Mouse (Mus musculus): ENCODE data around the gene Nags.

Gene Nags

GRCm38 (mm10) chr11:102145471-102146001 is at the start of gene Nags:
Nags (plus strand) TSS chr11:102145513.
- no peak for DNase-seq (ENCODE audit: low spot score)

GRCm38 (mm10) chr11:102095676-102096075 is 49.6 kb upstream of the Nags start:
- no peak for DNase-seq (ENCODE audit: low spot score)

DNA sequence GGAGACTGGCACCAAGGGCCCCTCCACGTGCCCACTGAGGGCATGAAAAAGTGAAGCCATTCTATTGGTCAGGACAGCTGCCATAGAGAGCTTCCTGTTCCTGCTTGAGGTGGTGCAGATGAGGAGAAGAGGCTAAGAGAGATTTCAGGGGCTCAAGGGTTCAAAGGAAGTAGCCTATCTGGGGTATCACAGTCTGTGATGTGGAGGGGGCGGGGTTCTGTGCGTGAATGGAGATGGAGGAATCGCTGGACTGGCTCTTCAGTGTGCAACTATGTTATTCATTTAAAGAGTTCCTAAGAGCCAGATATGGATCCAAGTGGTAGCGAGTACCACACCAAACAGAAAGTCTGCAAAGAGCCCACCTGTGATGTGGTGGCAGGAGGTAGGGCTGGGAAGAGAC is 48.9 kb upstream of the Nags start:
- no peak for DNase-seq (ENCODE audit: low spot score)

DNA sequence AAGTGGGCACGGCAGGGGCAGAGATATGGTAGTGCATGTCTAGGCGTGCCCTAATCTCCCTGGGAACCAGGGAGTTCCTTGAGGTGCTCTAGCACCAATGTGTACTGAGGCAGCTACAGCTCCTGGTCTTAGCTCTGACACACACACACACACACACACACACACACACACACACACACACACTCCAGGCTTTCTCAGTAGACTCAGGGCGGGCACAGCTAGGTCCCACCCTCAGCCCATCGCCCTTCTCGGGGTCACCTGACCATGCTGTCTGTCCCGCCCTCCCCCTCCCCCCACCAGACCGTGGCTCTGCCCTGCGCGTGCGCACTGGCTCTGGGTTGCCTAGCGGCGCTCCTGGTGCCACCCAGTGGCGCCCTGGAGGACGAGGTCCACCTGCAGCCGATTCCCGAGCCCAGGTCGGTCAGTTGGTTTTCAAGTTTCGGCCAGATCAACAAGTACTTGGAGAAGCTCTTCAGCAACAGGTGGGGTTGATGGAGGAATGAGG is 48.4 kb upstream of the Nags start:
- DNase-seq (ENCODE audit: low spot score), result peak; percentile 75

DNA sequence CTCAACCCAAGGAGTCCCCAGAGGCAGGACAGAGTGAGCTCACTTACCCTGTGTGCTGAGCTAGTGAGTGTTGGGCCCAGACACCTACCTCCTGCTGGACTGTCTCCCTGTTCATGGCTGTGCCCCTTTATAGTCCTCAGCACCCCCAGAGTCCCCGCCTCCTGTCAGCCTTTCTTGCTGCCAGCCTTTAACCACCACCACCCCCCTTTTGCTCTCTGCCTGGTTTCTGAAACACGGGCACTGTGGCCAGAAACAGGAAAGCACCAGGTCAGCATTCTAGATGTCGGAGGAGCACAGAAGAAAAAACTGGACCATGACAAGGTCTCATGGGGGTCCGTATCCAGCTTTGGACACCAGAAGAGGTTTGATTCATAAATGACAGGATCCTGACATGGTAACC is 44.1 kb upstream of the Nags start, which contains the start of gene Ppy:
TSS of gene Ppy (minus strand) at position 101 of the 400 bp plus-strand sequence.
- DNase-seq (ENCODE audit: low spot score), result no peak

DNA sequence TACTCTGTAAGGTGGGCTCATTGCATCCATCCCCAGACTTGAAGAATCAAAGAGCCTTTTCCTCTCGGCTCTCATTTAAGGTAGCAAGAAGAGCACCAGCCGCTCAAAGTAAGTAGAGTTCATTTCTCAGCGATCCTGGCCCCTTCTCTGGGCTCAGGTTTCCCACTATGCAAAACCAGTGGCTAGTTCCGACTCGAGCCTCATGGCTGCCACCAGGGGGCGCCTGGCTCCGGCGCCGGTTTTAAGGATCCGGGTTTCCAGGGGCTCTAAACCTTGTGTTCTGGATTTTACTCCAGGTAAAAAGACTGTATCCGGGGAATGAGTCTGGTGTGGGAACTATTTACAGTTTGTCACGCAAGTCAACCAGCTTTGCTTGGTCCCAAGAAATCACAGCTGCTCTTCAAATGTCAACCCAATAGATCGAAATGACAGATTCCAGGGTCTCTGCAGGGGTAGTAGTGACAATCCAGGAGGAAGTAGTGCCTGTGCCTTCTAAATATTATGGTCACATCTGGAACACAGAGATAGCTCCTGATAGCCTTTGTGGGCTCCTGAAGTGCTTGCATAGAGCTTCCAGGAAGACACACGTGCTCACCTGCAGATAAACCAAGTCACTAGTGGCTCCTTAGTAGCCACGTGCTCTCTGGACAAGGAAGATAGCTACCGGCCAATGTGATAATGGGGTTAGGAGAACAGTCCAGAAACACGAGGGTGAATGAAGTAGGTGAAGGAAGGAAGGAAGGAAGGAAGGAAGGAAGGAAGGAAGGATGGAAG is 42.6 kb upstream of the Nags start:
- peak; percentile 74 for DNase-seq (ENCODE audit: low spot score)

- DNase-seq (ENCODE audit: low spot score), result no peak
Measured at GRCm38 (mm10) chr11:102106911-102107310, 38.4 kb upstream of the Nags start.

- DNase-seq (ENCODE audit: low spot score), result no peak
Measured at GRCm38 (mm10) chr11:102107732-102108131, 37.6 kb upstream of the Nags start, which contains the start of gene Pyy. Pyy (minus strand) TSS chr11:102107832.

DNA sequence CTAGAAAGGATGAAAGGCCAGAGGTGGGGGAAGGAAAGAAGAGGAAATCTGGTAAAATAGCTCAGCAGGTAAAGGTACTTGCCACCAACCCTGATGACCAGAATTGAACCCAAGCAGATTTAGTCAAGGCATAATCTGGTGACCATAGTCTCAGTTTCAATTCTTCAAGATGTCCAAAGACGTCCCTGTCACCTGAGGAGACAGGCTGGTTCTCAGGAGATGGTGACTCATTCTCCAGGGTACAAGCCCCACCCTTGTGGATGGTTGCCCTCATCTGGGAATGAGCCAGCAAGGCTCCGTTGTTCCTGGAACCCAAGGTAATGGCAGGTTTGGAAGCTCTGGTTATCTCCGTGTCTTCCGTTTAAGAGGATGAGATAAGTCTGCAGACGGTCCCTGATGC is 33.7 kb upstream of the Nags start:
- DNase-seq (ENCODE audit: low spot score), result no peak

DNA sequence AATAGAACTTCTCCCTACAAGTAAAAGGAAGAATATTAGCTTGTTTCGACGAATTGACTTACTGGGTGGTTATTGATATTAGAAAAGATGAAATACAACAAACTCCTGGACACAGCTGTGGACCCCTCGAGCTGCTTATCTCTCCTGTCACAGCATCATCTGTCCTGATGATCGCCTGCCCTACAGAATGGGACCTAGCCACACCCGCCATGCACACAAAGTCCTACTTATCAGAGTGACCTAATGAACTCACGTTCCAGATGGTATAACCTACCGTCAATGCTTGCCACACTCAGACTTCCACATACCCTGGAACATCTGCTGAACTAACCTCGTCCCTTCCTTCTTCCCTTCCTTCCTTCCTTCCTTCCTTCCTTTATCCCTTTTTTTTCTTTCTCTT is 29.1 kb upstream of the Nags start:
- DNase-seq (ENCODE audit: low spot score), result no peak

GRCm38 (mm10) chr11:102117386-102117785 is 27.9 kb upstream of the Nags start:
- DNase-seq (ENCODE audit: low spot score), result no peak

GRCm38 (mm10) chr11:102134516-102134915 is 10.8 kb upstream of the Nags start:
- no peak for DNase-seq (ENCODE audit: low spot score)

GRCm38 (mm10) chr11:102137625-102138446 is 7.5 kb upstream of the Nags start:
- DNase-seq (ENCODE audit: low spot score), result no peak

DNA sequence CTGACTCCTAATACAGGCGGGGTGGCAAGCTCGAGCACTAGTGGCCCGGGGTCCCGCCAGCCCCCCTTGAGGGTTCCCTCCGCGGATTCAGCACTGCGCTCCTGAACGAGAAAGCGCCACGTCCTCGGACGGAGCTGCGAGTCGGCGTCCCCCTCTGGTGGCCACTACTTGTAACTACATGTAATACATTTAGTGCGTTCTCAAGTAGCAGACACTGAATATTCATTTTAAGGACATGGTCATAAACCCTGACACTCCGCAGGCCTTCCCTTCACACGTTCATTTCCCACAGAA is 6.9 kb upstream of the Nags start:
- DNase-seq (ENCODE audit: low spot score), result peak; percentile 61

DNA sequence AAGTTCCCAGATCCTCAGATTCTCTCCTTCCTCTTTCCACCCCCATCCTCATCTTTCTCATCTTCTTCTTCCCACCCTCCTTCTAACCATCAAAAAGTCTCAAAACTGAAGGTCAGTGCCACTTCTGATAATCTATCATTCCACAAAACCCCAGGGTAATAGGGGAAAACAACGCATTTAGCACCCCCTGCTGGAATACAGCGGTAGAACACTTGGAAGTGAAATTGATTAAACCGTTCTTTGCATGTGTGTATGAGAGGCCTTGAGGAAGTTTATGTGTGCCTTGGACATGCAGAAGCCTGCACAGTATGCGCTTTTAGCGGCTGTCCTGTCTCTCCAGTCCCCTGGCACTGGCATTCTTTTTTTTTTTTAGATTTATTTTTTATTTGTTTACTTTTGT is 4.8 kb upstream of the Nags start:
- DNase-seq (ENCODE audit: low spot score), result peak; percentile 66

- no peak for DNase-seq (ENCODE audit: low spot score)
Measured at GRCm38 (mm10) chr11:102142355-102142754, 3.0 kb upstream of the Nags start.

DNA sequence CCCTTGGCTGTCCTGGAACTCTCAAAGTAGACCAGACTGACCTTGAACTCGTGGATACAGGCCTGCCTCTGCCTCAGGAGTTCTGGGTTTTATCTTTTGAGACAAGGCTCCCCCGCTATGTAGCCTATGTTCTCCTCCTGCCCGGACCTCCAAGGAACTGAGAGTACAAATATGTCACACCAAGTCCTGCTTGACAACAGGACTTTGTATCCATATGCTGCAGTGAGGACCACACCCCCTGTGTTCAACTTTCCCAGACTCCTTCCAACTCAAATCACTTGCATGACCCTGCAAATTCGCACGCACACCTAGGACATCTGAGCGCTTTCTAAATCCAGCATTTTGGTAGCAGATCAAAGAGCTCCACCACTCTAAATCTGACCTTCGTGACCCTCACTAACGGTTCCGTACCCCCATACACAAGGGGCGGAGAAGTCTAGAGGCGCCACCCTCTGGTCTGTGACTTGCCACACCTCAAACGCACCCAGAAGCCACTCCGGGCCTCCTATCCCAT is 299 bp upstream of the Nags start:
- DNase-seq (ENCODE audit: low spot score), result no peak

GRCm38 (mm10) chr11:102146005-102146404 is 692 bp downstream of the Nags start:
- no peak for DNase-seq (ENCODE audit: low spot score)

GRCm38 (mm10) chr11:102146531-102146930 is 1.2 kb downstream of the Nags start:
- DNase-seq (ENCODE audit: low spot score), result no peak

DNA sequence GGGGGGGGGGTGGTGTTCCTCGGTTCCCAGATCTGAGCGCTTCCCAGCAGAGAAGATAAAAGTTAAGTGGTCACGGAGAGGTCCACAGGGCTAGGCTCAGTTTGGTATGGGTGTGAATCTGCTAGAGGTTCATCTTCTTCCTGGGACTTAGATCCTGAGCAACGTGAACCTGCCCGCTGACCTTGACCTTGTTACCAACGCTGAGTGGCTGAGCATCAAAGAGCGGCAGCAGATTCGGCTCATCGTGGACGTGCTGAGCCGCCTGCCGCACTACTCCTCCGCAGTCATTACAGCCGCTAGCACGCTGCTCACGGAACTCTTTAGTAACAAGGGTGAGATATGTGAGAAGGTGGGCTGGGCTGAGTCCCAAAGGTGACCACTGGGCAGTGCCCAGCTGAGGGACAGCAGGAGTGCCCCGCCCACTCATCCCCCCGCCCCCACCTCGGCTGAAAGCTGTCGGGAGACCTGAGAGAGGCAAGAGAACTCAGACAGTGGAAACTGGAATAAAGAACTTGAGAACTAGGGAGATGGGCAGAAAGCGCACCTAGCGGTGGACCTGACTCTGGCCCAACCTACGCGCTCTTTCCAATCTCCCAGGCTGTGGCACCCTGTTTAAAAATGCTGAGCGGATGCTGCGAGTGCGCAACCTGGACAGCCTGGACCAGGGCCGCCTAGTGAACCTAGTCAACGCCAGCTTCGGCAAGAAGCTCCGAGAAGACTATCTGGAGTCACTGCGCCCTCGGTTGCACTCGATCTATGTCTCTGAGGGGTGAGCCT is 2.1 kb downstream of the Nags start:
- DNase-seq (ENCODE audit: low spot score), result no peak

DNA sequence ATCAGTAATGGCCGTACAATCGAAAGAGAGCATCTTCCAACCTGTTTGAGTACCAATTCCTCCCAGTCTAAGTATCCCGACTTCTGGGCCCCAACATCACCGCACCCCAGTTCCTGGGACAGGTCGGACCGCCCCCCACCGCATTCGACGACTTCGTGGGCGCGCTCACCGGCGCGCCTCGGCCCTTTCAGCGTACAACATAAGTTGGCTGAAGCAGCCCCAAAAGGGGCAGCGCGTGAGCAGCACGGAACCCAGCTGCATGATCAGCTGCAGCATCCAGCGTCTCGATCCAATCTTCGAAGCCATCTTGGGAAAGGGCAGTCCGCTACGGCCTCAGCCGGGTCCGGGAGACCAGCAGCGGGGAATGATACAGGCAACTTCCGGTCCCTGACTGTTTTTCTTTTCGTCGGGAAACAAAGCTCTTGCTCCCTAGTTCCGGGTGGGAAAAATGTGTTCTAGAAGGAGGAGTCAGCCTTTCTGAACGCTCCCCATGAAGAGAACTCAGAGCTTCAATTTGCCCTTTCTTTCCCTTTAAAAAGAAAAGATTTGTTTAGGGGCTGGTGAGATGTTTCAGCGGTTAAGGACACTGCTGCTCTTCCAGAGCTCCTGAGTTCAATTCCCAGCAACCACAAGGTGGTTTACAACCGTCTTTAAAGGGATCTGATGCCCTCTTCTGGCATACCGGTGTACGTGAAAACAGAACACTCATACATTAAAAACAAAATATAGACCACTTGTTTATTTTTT is 10.9 kb downstream of the Nags start, which contains the start of gene Tmem101:
TSS of gene Tmem101 (minus strand) at position 366 of the 747 bp plus-strand sequence.
- DNase-seq (ENCODE audit: low spot score), result peak; percentile 86

Measured in urinary bladder, postnatal 25 days (tissue).